Mouse (Mus musculus): ENCODE results near the gene Cd37. TPM values are rescaled to one million over a fixed set of nuclear protein-coding genes. Genes with fewer than 3 reads are reported as not detected.

The Cd37 gene
- polyA plus RNA-seq, 1 experiment from 2014 or later = 146 TPM

Other genes with a start within 250 kb of the Cd37 start
- gene Irf3, start 241.5 kb downstream of the Cd37 start, polyA plus RNA-seq (2015; fragmentation: Nextera tagmentation; extraction: Ambion mirVana) = 138 and 145 TPM in 2 replicates
- gene Bcl2l12, start 240.4 kb downstream of the Cd37 start, polyA plus RNA-seq (2015; fragmentation: Nextera tagmentation; extraction: Ambion mirVana) = 66.6 and 68.8 TPM in 2 replicates
- gene Scaf1, start 222.8 kb downstream of the Cd37 start, polyA plus RNA-seq (2015; fragmentation: Nextera tagmentation; extraction: Ambion mirVana) = 19.6 and 20.1 TPM in 2 replicates
- gene Rras, start 221.2 kb downstream of the Cd37 start, polyA plus RNA-seq (2015; fragmentation: Nextera tagmentation; extraction: Ambion mirVana) = 35.8 and 37.0 TPM in 2 replicates
- 7.6 and 9.0 TPM in 2 replicates for gene Prr12, start 186.2 kb downstream of the Cd37 start, polyA plus RNA-seq (2015; fragmentation: Nextera tagmentation; extraction: Ambion mirVana)
- gene Nosip, start 176.7 kb downstream of the Cd37 start, polyA plus RNA-seq (2015; fragmentation: Nextera tagmentation; extraction: Ambion mirVana) = 84.4 and 86.3 TPM in 2 replicates
- 9.9 and 10.0 TPM in 2 replicates for gene Prrg2, start 176.4 kb downstream of the Cd37 start, polyA plus RNA-seq (2015; fragmentation: Nextera tagmentation; extraction: Ambion mirVana)
- 41.4 and 41.8 TPM in 2 replicates for gene Rcn3, start 146.9 kb downstream of the Cd37 start, polyA plus RNA-seq (2015; fragmentation: Nextera tagmentation; extraction: Ambion mirVana)
- gene Fcgrt, start 135.3 kb downstream of the Cd37 start, polyA plus RNA-seq (2015; fragmentation: Nextera tagmentation; extraction: Ambion mirVana) = 42.6 and 47.6 TPM in 2 replicates
- 2,260 and 2,287 TPM in 2 replicates for gene Rps11, start 114.7 kb downstream of the Cd37 start, polyA plus RNA-seq (2015; fragmentation: Nextera tagmentation; extraction: Ambion mirVana)
- 2,581 and 2,590 TPM in 2 replicates for gene Rpl13a, start 110.4 kb downstream of the Cd37 start, polyA plus RNA-seq (2015; fragmentation: Nextera tagmentation; extraction: Ambion mirVana)
- gene Gm45713, start 102.9 kb downstream of the Cd37 start, polyA plus RNA-seq (2015; fragmentation: Nextera tagmentation; extraction: Ambion mirVana) = 1.5 and 2.2 TPM in 2 replicates
- 21.5 and 24.5 TPM in 2 replicates for gene Flt3l, start 102.7 kb downstream of the Cd37 start, polyA plus RNA-seq (2015; fragmentation: Nextera tagmentation; extraction: Ambion mirVana)
- gene Pih1d1, start 84.8 kb downstream of the Cd37 start, polyA plus RNA-seq (2015; fragmentation: Nextera tagmentation; extraction: Ambion mirVana) = 88.2 and 93.1 TPM in 2 replicates
- 41.6 and 43.3 TPM in 2 replicates for gene Aldh16a1, start 84.5 kb downstream of the Cd37 start, polyA plus RNA-seq (2015; fragmentation: Nextera tagmentation; extraction: Ambion mirVana)
- gene Slc17a7, start 75.2 kb downstream of the Cd37 start, polyA plus RNA-seq (2015; fragmentation: Nextera tagmentation; extraction: Ambion mirVana) = 0.06 TPM in 1 of 2 replicates, not detected in the other
- gene Gfy, start 59.5 kb downstream of the Cd37 start, polyA plus RNA-seq (2015; fragmentation: Nextera tagmentation; extraction: Ambion mirVana) = not detected in 2 replicates
- not detected in 2 replicates for gene Pth2, start 58.1 kb downstream of the Cd37 start, polyA plus RNA-seq (2015; fragmentation: Nextera tagmentation; extraction: Ambion mirVana)
- 0.20 and 0.37 TPM in 2 replicates for gene Ccdc155, start 34.2 kb downstream of the Cd37 start, polyA plus RNA-seq (2015; fragmentation: Nextera tagmentation; extraction: Ambion mirVana)
- gene Dkkl1, start 27.0 kb downstream of the Cd37 start, polyA plus RNA-seq (2015; fragmentation: Nextera tagmentation; extraction: Ambion mirVana) = 5.1 and 7.6 TPM in 2 replicates
- gene Tead2, start 23.4 kb downstream of the Cd37 start, polyA plus RNA-seq (2015; fragmentation: Nextera tagmentation; extraction: Ambion mirVana) = 4.8 and 5.1 TPM in 2 replicates
- gene Slc6a16, start 2.0 kb upstream of the Cd37 start, polyA plus RNA-seq (2015; fragmentation: Nextera tagmentation; extraction: Ambion mirVana) = 0.17 TPM in 1 of 2 replicates, not detected in the other
- gene Slc6a21, start 38.4 kb upstream of the Cd37 start, polyA plus RNA-seq (2015; fragmentation: Nextera tagmentation; extraction: Ambion mirVana) = 0.08 TPM in 1 of 2 replicates, not detected in the other
- 4.9 and 5.2 TPM in 2 replicates for gene Trpm4, start 94.7 kb upstream of the Cd37 start, polyA plus RNA-seq (2015; fragmentation: Nextera tagmentation; extraction: Ambion mirVana)
- gene Hrc, start 96.2 kb upstream of the Cd37 start, polyA plus RNA-seq (2015; fragmentation: Nextera tagmentation; extraction: Ambion mirVana) = 0.08 and 0.09 TPM in 2 replicates
- 0.27 and 0.49 TPM in 2 replicates for gene Ppfia3, start 127.9 kb upstream of the Cd37 start, polyA plus RNA-seq (2015; fragmentation: Nextera tagmentation; extraction: Ambion mirVana)
- 0.49 and 0.79 TPM in 2 replicates for gene Lin7b, start 131.5 kb upstream of the Cd37 start, polyA plus RNA-seq (2015; fragmentation: Nextera tagmentation; extraction: Ambion mirVana)
- 198 and 222 TPM in 2 replicates for gene Snrnp70, start 156.6 kb upstream of the Cd37 start, polyA plus RNA-seq (2015; fragmentation: Nextera tagmentation; extraction: Ambion mirVana)
- gene Kcna7, start 166.5 kb upstream of the Cd37 start, polyA plus RNA-seq (2015; fragmentation: Nextera tagmentation; extraction: Ambion mirVana) = 0.14 and 0.34 TPM in 2 replicates
- 3.9 and 4.2 TPM in 2 replicates for gene Ntf5, start 174.6 kb upstream of the Cd37 start, polyA plus RNA-seq (2015; fragmentation: Nextera tagmentation; extraction: Ambion mirVana)
- gene Lhb, start 181.7 kb upstream of the Cd37 start, polyA plus RNA-seq (2015; fragmentation: Nextera tagmentation; extraction: Ambion mirVana) = not detected in 2 replicates
- gene Gys1, start 195.7 kb upstream of the Cd37 start, polyA plus RNA-seq (2015; fragmentation: Nextera tagmentation; extraction: Ambion mirVana) = 9.4 and 10.5 TPM in 2 replicates
- gene Ruvbl2, start 199.0 kb upstream of the Cd37 start, polyA plus RNA-seq (2015; fragmentation: Nextera tagmentation; extraction: Ambion mirVana) = 129 and 143 TPM in 2 replicates
- gene Ftl1, start 220.8 kb upstream of the Cd37 start, polyA plus RNA-seq (2015; fragmentation: Nextera tagmentation; extraction: Ambion mirVana) = 3,702 and 3,772 TPM in 2 replicates
- gene Bax, start 227.8 kb upstream of the Cd37 start, polyA plus RNA-seq (2015; fragmentation: Nextera tagmentation; extraction: Ambion mirVana) = 177 and 178 TPM in 2 replicates
- 2.6 and 2.8 TPM in 2 replicates for gene Tulp2, start 242.8 kb upstream of the Cd37 start, polyA plus RNA-seq (2015; fragmentation: Nextera tagmentation; extraction: Ambion mirVana)
- gene Gm45808, start 247.7 kb upstream of the Cd37 start, polyA plus RNA-seq (2015; fragmentation: Nextera tagmentation; extraction: Ambion mirVana) = not detected in 2 replicates
- 1.1 and 1.5 TPM in 2 replicates for gene Dhdh, start 249.7 kb upstream of the Cd37 start, polyA plus RNA-seq (2015; fragmentation: Nextera tagmentation; extraction: Ambion mirVana)